Mouse (Mus musculus) right cerebral cortex, postnatal 4 days (tissue): ENCODE measurements at regions not wholly inside any gene's neighbourhood (a gene's known extent, or its start where the extent isn't known, plus 50 kb on each side); places are given as distances from the start of the nearest gene placed in this dataset.
A peak's percentile ranks its signal among the peaks of the same experiment; 100 is the strongest.

ENCODE experiments used
- DNase-seq: peaks from one replicate; pipeline ENCODE4 v3.0.0-alpha.2; 2022

- no peak for DNase-seq
Measured at GRCm38 (mm10) chr12:11981743-11982142, 280.2 kb upstream of the Fam49a start.

DNA sequence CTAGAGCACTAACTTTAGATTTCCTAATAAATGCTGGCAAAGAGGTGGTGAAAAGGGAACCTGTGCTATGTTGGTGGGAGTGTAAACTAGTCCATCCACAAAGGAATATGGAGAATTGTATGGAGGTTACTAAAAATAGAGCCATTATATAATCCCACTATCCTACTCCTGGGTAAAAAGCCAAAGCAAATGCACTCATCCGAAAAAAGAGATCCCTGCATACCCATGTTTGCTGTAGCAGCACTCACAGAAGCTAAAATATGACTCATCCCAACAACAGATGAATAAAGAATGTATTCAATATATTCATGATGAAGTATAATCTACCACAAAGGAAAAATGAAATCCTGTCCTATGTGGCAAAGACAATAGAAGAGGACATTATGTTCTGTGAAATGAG, 268.4 kb upstream of the Fam49a start:
- DNase-seq, result no peak

DNA sequence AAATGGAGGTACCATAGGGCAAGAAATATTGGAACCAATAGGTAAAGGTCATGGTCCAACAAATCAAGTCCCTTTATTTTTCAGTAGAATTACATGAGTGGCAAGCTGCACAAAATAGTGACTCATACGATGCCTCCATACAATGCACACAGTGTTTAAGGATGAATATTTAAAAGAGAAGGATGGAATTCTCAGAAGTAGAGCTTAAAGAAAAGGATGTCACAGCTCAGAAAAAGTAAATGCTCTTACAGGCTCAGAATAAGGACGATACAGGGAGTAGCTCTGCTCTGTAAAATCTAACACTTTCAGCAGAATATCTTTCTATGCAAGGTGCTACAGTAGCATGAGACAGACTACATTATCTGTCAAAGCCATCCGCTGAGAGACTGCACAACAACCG, 262.7 kb upstream of the Fam49a start:
- DNase-seq, result no peak

DNA sequence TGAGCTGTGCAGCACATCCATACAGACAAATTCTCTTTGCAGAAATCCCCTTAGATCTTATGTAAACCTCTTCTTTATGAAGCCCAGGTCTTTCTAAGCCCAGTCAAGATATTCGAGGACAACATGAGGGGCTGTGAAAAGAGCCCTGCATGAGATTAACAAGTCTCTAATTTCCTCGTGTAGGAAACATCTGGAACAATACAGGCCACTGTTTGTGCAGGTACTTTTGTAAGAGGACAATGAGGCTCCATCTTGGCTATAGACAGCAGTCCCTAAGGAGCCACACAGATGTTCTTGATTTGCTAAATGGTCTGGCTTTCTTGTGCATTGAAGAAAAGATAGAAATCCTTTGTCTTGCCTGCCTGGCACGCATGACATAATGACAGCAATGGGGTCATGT, 259.5 kb upstream of the Fam49a start:
- no peak for DNase-seq

DNA sequence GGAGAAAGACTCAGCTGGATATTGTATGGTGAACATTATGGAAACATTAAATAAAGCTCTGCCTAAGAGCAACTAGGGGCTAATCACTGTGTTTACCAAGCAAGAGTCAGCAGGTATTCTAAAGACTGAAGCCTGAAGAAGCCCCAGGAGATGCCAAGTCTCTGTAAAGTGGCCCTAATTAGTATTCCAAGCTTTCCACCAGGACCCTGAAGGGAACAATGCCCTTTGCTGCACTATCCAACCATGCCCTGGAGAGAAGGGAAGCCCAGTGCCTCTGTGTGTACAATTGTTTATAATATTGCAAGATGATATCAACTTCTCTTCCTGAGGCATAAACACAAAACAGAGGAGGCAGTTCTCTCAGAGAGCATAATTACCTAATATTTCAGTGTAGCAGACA, 251.3 kb upstream of the Fam49a start:
- DNase-seq, result no peak

DNA sequence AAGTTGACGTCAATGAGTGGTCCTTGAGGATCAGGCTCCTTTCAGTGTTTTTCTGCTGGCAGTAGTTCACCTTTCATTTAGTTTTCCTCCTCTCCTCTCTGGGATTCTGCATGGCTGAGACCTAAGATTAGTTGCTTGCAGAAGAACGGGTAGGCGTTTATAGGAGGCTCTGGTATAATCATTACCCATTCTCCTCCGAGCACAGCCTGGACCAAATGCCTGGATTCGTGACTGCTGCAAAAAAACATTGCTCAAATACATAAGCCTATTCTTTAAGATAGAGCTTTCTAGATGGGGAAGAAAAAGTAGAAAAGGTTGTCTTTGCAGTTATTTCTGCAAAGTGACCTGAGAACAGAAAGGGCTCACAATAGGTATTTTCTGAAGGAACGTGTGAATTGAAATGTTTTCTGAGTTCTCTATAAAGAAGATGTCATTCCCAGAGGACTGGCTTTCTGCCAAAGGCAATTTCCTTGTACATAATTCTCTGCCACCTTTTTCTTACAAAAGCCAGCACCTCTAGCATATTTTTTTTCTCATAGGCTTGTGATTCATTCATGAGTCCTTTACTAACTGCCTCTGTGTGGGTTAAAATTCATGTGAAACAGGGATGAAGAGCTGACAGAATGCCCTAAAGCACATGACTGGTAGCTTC, 238.0 kb upstream of the Fam49a start:
- no peak for DNase-seq

- DNase-seq, result no peak
Measured at GRCm38 (mm10) chr12:12030039-12030550, 231.8 kb upstream of the Fam49a start.

- no peak for DNase-seq
Measured at GRCm38 (mm10) chr12:12034521-12034920, 227.4 kb upstream of the Fam49a start.

DNA sequence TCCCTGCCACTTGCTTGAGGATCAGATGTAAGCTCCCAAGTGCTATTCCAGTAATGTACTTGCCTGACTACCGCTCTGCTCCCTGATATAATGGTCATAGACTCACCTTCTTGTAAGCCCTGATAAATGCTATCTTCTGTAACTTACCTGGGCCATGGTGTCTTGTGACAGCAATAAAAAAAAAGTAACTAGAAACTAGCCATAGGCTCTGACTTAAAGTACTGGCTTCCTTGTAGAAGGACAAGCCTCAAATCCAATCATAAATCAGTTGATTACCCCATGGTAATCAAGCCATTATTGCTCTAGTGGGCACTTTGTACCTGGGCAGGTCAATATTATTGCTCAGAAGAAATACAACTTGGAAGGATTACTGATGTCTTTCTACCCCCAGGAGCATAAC, 222.7 kb upstream of the Fam49a start:
- DNase-seq, result no peak

DNA sequence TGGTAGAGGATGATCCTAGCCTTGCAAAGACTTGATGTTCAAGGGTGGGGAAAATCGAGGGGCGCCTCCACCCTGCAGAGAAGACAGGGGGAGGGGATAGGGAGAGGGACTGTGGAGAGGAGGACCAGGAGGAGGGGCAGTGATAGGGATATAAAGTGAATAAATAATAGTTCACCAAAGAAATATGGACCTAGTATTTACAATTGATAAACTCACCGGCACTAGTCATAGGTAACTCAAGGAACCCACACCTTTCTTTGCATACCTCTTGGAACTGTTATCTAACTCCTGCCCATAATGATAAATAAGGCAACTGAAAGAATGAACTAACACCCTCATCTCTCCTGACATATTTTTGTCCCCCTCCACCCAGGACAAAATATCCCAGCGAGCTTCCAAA, 199.7 kb upstream of the Fam49a start:
- DNase-seq, result no peak

DNA sequence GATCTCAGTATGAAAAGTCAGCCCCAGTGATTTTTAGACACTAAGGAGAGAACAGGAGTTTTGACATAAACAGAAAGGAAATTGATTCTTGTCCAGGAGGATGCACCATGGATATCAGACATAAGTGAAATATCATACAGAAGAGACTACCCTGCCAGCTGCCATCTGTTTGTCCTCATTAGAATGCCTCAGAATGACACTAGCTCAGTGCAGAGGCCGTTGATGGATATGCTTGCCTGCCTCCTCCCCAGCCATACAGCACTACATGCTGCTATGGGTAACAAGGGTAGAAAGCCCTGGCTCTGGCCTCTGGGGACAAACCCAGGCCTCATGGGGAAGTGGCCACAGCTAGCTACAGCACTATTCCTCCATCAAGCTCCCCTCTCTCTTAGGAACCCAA, 198.0 kb upstream of the Fam49a start:
- peak; percentile 3 for DNase-seq

DNA sequence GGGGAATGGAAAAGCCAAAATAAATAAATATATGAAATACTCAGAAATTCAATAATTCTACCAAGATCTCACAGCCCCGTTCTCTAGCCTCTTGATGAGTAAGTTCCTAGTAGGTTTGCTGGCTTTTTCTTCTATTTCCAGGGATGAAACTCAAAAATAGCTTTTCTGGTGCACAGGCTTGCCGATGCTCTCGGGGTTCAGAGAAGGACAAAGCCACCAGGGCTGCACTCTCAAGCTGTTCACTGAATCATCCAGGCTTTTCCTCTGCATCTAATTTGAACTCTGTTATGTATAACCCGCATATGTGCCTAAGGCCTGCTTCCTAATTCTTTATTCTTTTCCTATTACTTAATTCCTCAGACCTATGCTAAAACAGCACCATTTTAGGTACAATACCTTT, 197.5 kb upstream of the Fam49a start:
- no peak for DNase-seq

- no peak for DNase-seq
Measured at GRCm38 (mm10) chr12:12088338-12088737, 173.6 kb upstream of the Fam49a start.
